Mouse (Mus musculus) naive thymus-derived CD4-positive, alpha-beta T cell, adult 2 months (primary cell): Measurements from ENCODE around the gene Gm49339.
"Not testable (repeated sequence)": the region's sequence is repeated elsewhere in the genome, so short reads cannot be mapped to it uniquely, and the experiment has no call there.

ENCODE experiments used
- DNase-seq: peaks from one replicate; pipeline ENCODE4 v3.0.0-alpha.2; 2011; ENCODE audit warnings: low read depth

Gene Gm49339

GRCm38 (mm10) chr10:51480397-51480796 lies at the start of gene Gm49339, which contains the start of gene Lilr4b:
Gene Gm49339, plus strand, starts transcription at chr10:51480612.
Gene Lilr4b, plus strand, starts transcription at chr10:51480632.
- not testable (repeated sequence) for DNase-seq

- no peak for DNase-seq
These were observed 47.5 kb upstream of the Gm49339 start for GRCm38 (mm10) chr10:51432940-51433339.

DNA sequence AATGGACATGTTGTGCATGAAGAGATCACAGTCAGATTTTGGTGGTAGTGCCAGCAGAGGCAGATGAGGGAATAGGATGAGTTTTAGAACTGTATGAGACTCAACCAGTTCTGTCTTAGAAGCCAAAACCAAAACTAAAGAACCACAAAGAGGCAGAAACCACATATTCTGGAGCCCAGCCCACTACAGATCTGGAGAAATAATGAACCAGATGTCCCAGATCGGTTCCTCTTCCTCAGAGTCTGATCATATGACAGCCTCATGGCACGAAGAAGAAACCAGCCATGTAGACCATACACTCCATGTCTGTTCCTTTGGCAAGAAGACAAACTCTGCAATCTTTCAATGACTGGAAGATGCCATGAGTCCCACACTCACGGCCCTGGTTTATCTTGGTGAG lies 44.7 kb upstream of the Gm49339 start:
- no peak for DNase-seq

- DNase-seq: no peak
These were observed 28.8 kb upstream of the Gm49339 start for GRCm38 (mm10) chr10:51451610-51452009.

DNA sequence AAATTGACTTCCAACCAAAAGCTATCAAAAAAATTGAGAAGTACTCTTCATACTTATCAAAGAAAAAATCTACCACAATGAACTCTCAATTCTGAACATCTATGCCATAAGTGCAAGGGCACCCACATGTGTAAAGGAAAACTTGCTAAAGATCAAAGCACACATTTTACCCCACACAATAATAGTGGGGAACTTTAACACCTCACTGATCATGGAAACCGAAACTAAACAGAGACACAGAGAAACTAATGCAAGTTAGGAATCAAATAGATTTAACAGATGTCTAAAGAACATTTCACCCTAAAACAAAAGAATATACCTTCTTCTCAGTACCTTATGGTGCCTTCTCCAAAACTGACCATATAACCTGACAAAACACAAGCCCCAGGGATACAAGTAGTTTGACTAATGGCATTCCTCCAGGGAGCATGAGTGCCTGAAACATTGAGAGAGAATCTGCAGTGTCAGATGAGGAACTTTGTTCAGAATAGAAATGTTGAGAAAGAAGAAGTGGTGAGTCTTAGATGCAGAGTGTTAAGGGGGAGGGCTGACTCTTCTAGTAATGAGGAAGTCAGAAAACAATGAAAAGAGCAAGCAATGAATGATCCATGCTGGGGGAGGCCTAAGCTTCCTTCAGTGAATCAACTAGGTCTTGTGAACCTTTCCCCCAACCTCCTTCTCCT lies 26.7 kb upstream of the Gm49339 start:
- peak; percentile 2 for DNase-seq

GRCm38 (mm10) chr10:51454365-51454764 lies 26.0 kb upstream of the Gm49339 start:
- DNase-seq: peak; percentile 5

- peak; percentile 2 for DNase-seq
These were observed 24.6 kb upstream of the Gm49339 start for GRCm38 (mm10) chr10:51455762-51456161.

DNA sequence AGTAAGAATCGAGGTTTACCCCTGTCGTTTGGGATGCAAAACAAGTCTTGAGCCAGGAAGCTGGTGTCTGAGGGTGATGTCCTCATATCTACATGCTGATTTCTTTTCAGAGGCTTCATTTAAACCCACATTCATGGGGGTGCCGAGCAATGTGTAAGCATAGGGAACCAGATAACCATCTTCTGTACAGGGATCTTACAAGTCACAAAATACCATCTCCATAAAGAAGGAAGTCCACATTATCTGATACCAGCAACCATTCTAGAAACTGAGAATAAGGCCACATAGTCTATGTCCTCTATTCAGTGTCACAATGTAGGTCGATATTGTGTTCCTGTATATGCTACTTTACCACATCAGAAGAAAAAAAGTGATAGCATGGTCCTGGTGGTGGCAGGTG lies 24.0 kb upstream of the Gm49339 start:
- DNase-seq: no peak

DNA sequence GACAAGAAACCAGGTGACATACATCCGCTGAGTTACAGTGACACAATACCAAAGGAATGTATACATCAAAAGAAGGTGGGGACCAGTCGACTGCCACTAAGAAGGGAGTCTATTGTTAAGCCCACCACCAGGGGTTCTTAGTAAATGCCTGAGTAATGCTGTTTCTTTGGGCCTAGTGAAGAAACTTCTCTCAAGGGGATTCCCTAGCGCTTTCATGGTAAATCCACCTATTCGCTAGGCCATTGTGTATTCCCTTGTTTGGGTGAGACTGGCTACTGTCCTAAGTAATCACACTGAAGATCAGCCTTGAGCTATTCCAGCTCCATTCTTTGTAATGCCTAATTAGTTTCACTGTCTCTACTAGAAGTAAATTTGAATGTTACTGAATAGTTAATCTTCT lies 16.6 kb upstream of the Gm49339 start:
- DNase-seq: not testable (repeated sequence)

DNA sequence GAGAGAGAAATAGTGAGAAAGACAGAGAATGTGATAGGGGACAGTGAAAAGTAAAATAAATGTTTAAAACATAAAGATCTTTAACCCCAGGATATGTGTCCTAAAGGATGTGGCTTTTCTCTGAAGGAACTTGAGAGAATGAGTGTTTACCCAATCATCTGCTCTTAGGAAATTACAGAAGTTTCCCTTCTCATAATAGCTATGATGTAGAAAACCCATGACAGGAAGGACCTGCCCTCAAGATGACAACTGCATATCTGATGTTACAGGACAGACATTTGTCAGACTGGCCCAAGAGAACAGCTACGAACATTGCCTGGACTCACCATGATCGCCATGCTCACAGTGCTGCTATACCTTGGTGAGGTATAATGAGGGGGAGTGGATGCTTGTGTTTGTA lies 10.3 kb downstream of the Gm49339 start, which contains the start of gene Lilrb4a:
Lilrb4a (plus strand) TSS at position 266 of the 400 bp plus-strand sequence.
- not testable (repeated sequence) for DNase-seq

- DNase-seq: no peak
These were observed 39.6 kb downstream of the Gm49339 start for GRCm38 (mm10) chr10:51520021-51520420.

DNA sequence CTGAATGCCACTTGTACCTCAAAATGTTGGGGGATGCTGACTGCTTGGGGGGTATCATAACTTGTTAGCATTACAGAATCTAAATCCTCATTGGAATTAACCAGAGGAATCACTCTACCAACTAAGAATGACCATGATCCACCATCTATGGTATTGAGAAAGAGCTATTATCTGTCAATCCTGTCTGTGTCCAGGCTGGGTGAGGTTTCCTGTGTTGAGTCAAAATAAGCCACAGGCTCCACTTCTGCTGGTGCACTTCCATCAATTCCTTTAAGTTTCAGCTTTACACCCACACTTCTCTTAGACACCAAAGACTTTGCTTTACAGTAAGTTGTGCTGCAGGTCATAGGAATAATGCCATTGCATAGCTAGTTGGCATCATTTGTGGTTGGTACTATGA lies 41.0 kb downstream of the Gm49339 start:
- no peak for DNase-seq

- no peak for DNase-seq
These were observed 45.7 kb downstream of the Gm49339 start for GRCm38 (mm10) chr10:51526090-51526489.

GRCm38 (mm10) chr10:51526633-51527032 lies 46.2 kb downstream of the Gm49339 start:
- DNase-seq: no peak

GRCm38 (mm10) chr10:51528840-51529434 lies 48.5 kb downstream of the Gm49339 start:
- no peak for DNase-seq

DNA sequence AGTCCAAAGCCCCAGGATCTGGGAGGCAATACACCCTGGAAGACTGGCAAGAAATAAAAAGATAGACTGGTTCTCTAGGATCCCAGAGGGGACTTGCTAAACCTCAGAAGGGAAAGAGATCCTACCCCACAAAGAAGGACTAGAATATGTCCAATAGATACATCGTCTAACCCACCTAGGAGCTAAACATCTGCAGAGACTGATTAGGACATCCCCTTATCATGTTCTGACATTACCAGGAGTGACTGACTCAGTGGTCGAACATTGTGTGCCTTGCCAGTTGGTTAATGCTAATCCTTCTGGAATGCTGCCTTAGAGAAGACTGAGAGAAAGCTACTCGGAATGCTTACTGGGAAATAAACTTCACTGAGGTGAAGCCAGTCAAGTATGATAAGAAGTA lies 49.1 kb downstream of the Gm49339 start:
- DNase-seq: no peak

GRCm38 (mm10) chr10:51530813-51531212 lies 50.4 kb downstream of the Gm49339 start:
- DNase-seq: no peak
